Mouse (Mus musculus): Measurements from ENCODE around the gene Inka2.
A peak's percentile ranks its signal among the peaks of the same experiment; 100 is the strongest.
"Not testable (repeated sequence)": the region's sequence is repeated elsewhere in the genome, so short reads cannot be mapped to it uniquely, and the experiment has no call there.

Inka2 gene

DNA sequence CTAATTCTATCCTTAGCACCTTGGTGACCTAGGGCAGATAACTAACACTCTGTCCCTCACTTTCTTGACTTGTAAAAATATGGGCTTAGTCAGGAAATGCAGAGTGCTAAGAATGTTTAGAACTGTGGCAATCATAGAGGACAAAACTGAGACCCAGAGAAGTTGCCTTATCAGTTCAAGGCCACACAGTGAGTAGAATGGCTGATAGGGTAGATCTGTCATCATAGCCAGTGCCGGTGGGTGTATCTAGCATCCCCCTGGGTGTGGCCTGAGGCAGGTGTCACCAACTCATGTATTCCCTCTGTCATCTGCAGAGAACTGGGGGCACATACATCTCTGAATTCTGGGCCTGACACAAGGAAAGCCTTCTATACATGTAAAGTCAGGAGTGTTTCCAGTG is 6.1 kb upstream of the Inka2 start:
- DNase-seq: no peak

DNA sequence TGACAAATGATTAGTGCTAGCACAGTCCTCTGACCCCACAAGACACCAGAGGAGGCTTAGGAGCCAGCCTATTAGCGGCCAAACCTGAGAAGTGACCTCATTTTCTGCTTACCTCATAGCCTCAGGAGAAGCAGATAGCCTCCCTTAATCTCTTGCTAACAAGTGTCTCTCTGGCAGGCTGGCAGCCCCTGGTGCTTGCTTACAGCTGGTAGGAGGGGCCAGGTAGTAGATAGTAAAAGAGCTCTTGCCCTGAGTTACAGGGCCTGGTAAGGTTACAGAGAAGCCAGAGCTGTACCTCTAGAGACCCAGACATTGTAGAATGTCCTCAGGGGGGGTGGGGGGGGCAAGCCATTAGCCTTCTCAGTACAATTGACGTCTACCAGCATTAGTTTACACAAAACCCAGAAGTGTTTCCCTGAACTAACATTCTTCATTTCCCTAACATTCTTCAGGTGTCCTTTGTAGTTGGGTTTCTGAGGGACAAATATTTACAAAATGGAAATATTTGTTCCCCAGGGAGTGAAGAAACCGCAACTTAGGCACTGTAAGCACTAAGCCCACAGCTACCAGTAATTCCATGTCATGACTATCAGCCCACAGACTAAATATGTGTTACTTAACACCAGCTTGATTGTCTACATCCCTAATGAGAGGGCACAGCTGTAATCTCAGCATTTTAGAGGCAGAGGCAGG is 5.0 kb upstream of the Inka2 start:
- no peak for DNase-seq

- DNase-seq: not testable (repeated sequence)
These were observed 3.6 kb upstream of the Inka2 start for GRCm38 (mm10) chr3:105700786-105701185.

DNA sequence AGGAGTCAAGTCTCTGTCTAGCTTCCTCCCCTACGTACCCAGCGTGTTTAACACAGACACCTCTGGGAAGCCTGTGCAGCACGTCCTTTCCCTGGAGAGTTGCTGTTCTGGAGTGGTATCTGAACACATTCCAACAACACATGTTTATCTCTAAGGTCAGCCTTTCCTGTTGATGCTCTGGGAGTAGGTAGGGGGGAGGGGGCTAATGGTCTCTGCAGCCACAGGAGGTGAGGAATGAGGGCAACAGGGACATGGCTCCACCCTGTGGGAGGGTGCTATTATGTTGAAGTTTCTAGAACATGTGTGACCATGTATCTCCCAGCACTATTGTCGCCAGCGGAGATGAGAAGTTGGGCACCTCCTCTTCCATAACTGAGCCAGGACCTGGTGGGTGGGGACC is 3.0 kb upstream of the Inka2 start:
- no peak for DNase-seq

DNA sequence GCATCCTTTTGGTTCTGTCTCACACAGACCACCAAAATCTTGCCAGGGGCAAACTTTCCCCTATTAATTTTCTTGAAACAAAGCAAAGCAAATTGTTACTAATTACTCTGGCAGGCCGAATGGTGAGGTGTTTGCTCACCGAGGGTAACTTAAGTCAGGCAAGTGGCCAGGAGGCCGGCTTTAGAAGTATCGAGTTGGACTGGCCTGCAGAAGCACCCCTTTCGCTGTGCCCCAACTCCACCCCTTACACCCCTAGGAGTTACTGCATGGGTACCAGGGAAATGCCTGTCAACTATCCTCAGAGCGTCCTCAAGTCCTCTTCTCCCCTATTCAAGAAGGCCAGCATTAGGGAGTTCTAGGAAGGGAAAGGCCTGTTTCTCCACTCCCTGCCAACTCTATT is 828 bp upstream of the Inka2 start:
- DNase-seq: no peak

GRCm38 (mm10) chr3:105705061-105705549 is 706 bp downstream of the Inka2 start:
- DNase-seq: peak; percentile 92

DNA sequence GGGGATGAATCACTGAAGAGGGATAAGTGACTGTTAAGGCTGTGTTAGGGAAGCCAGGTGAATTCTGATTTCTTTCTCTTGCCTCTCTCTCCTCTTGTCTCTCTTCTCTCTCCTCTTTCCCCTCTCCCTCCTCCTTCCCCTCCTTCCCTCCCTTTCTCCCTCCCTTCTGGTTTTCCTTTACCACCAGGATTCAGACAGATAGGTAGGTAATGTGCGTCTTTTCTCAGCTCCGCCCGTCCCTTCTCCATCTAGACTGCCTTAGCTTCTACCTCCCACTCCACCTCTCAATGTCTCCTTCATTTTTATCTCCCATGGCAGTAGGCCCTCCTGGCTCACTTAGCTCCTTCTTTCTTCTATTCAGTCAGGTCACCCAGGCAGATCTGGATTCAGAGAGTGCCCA is 1.2 kb downstream of the Inka2 start:
- no peak for DNase-seq

DNA sequence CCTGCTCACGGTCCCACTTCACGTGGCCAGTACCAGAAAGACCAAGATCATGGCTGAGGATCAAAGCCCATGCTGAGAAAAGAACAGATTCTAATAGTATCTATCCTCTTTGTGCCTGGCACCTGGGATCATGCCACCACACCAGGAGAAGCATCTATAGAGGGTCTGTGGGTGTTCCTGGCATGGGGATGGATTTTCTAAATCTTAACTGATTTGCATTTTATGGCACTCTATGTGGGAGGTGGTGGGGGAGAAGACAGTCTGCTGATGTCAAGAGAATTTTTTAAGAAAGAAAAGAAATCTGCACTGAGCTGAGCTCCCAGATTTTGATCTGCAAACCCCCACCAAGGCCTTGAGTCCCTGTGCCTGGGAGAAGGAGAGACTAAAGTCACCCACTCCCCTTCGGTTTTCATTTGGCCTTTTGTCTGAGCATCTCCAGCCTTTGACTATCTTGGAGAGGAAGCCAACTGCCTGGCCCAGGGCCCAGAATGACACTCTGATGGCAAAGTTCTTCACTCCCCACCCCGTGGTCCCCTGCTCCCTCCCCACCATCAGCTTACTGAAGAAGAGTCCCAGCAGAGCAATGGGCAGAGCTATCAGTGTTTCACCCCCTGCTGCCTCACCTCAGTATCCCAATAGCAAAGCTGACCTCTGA is 2.1 kb downstream of the Inka2 start:
- no peak for DNase-seq

GRCm38 (mm10) chr3:105707590-105707989 is 3.2 kb downstream of the Inka2 start:
- DNase-seq: no peak

DNA sequence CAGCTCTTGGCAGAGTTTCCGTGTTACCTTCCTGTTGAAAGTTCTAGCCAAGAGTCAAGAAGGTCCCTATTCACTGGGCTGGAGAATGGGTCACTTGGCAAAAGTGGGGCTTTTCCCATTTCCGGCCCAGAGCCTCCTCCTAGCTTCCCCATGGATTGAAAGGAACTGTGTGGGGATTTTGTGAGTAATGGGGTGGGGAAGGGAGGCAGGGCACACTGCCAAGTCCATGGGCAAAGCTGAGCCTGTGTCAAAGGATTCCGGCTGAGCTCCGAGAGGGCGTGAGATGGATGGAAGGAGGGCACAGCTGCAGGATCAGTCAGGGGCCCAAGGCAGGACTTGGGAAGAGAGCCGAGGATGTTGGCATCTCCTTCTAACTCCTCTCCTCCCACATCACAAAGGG is 5.8 kb downstream of the Inka2 start:
- DNase-seq: no peak

DNA sequence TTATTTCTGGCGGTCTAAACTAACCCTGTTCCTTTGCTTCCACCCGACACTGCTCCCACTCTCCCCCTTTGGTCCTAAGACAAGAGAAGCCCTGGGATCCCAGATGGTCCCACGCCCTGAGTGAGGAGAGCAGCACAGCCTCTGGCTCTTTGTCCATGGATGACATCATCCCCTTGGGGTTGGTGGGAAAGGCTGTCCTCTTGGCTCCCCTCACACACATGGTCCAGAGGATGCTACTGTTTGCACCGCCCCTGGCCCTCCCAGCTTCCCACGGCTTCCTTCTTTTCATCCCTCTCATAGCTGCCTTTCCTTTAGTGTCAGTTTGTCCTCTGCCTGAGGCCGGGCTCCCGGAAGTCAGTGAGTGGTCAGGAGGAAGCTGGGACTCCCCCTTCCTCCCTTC is 7.3 kb downstream of the Inka2 start:
- no peak for DNase-seq

DNA sequence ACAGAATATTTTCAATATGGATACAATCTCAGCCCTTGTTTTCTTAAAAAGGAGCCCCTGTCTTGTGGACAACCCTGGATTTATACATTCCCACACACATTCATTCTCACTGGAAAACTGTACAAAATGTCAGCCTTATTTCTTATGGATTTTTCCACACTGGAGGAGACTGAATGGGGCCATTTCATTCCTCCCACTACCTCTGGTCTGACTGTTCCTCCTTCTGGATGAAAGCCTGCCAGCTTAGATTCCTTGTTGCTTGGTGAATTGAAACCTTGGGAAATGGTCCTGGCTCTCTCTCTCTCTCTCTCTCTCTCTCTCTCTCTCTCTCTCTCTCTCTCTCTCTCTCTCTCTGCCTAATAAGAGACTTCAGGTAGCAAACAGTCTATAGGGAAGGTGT is 8.4 kb downstream of the Inka2 start:
- DNase-seq: no peak

- no peak for DNase-seq
These were observed 9.9 kb downstream of the Inka2 start for GRCm38 (mm10) chr3:105714091-105714819.

GRCm38 (mm10) chr3:105714820-105715167 is 10.4 kb downstream of the Inka2 start:
- no peak for DNase-seq

GRCm38 (mm10) chr3:105716353-105717000 is 12.1 kb downstream of the Inka2 start:
- DNase-seq: peak; percentile 57

DNA sequence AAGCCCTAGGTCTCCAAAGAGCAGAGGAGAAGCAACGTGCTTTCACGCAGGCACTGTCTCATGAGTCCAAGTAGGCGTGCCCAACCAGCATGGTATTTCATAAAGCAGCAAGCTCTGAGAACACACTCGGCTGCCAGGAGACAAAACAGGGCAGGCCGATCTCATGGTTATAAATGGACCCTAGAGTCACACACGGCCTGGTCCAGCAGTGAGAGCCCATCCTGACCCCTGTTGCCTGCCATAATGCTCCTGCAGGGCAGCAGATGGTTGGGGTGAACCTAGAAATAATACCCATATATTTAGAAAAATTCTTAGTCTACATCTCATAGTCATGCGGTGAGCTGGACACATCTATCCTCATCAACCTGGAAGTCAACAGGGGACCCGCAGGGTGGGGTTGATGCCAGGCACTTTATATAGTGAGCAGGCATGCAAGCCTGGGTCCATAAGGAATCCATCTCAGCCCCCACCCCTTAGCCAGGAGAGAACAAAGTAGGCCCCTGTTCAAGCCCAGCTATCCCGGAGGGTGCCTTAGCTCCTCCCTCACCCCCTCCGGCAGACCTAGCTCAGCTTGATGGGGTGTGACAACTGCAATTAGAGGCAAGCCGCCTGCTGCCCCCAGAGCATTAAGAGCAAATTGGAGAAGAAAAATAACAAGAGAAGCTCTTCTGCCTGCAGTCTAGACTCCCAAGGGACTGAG is 13.6 kb downstream of the Inka2 start:
- DNase-seq: no peak

- DNase-seq: no peak
These were observed 14.3 kb downstream of the Inka2 start for GRCm38 (mm10) chr3:105718746-105719145.

DNA sequence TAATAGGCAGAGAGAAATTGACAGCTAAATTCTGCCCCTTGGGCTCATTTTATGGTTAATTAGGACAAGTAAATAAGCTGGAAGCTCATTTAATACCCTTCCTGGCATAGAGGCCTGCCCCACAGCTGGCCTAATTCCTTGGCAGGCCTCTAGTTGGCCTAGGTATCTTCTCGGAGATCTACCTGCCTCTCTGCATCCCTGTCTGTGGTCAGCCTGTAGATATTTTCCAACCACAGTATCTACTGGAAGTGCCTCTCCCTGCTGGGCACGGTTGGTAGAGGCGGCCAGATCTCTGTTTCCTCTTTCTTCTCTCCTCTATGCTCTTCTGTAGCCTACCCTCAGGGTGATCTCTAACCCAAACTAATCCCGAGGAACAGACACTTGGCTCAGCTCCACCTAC is 15.6 kb downstream of the Inka2 start:
- no peak for DNase-seq

DNA sequence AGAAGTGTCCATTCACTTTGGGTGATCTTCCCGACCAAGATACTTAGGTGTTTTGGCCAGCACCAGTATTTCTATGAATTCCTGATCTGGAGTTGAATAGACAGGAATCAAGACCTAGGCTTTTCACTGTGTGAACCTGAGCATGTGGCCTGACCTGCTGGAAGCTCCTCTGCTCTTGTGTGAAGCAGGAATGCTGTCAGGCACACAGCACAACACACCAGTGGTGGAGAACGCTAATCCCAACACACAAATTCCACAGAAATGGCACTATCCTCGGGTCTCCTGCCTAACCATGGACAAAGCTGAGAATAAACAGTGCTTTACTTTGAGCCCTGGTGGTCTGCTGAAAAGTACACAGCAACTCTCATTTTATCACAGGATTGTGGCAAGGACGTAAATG is 16.1 kb downstream of the Inka2 start:
- DNase-seq: no peak

DNA sequence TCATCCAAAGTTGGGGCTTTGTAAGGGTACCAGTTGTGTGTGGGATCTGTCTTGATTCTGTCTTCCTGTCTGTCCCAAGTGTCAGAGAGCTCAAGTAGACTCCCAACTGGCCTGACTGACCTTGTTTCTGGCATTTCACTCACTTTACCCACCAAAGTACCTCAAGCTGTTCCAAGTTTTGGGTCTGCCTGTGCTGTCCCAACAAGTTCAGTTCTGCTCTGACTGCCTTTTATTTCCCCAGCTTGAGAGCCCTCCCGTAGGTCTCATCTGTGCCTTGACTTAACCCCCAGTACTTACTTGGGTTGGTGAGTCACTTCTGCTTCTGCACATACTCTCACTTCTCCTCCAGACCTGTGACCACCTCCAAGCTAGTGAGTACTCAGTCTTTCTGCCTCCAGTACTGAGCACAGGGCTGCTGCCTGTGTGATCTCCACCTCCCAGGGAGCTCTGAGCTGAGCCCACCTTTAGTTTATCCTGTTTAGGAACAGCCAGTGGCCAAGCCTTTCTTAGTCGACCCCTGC is 17.3 kb downstream of the Inka2 start:
- no peak for DNase-seq

- DNase-seq: no peak
These were observed 18.1 kb downstream of the Inka2 start for GRCm38 (mm10) chr3:105722510-105722909.

DNA sequence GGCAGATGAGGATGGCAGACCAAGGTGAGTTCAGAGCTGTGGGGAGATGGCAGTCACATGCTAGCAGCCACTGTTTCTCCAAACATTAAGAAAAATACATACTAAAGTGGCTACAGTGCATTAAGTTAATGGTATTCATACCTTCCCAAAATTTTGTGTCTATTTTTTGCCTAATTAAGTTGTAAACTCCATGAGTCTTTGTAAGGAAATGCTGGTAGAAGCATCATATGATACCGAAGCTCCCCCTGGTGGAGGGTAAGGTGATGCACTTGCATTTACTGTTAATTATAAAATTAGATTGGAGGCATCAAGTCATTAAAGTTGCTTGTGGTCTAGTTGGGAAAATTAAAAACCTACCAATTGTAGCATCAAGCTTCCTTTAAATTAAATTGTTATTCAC is 21.6 kb downstream of the Inka2 start:
- no peak for DNase-seq

DNA sequence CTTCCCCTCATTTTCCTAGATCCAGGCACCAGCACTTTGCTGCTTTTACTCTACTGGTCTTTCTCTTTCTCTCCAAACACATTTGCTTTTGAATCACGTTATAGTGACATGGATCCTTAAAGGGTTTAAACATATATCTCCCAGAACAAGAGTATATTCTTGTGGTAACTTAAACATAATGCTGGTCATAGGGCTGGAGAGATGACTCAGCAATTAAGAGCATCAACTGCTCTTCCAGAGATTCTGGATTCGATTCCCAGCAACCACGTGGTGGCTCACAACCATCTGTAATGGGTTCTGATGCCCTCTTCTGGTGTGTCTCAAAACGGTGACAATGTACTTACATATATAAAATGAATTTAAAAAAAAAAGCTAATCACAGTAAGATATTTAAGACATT is 28.0 kb downstream of the Inka2 start:
- DNase-seq: no peak
